Mouse (Mus musculus): ENCODE results near the gene Foxred1.

The Foxred1 gene

GRCm38 (mm10) chr9:35210542-35211474 lies at the start of gene Foxred1:
Gene Foxred1 (minus strand): TSS chr9:35211055.
- DNase-seq, result peak; percentile 99

- DNase-seq, result no peak
These were observed 46.5 kb upstream of the Foxred1 start for GRCm38 (mm10) chr9:35257365-35257764.

GRCm38 (mm10) chr9:35249476-35249875 lies 38.6 kb upstream of the Foxred1 start:
- DNase-seq, result no peak

GRCm38 (mm10) chr9:35247405-35247804 lies 36.5 kb upstream of the Foxred1 start:
- DNase-seq, result no peak

GRCm38 (mm10) chr9:35239734-35240133 lies 28.9 kb upstream of the Foxred1 start:
- no peak for DNase-seq

GRCm38 (mm10) chr9:35238915-35239571 lies 28.2 kb upstream of the Foxred1 start:
- DNase-seq, result no peak

GRCm38 (mm10) chr9:35238371-35238770 lies 27.5 kb upstream of the Foxred1 start:
- DNase-seq, result no peak

GRCm38 (mm10) chr9:35235996-35236395 lies 25.1 kb upstream of the Foxred1 start:
- no peak for DNase-seq

- no peak for DNase-seq
These were observed 17.8 kb upstream of the Foxred1 start for GRCm38 (mm10) chr9:35228671-35229070.

- DNase-seq, result no peak
These were observed 12.6 kb upstream of the Foxred1 start for GRCm38 (mm10) chr9:35223466-35223865.

GRCm38 (mm10) chr9:35217963-35218362 lies 7.1 kb upstream of the Foxred1 start:
- no peak for DNase-seq

- peak; percentile 21 to 35 for DNase-seq
These were observed 987 bp upstream of the Foxred1 start for GRCm38 (mm10) chr9:35211573-35212511.

- peak in 1 of 2 experiments; percentile 18 for DNase-seq
These were observed 6.4 kb downstream of the Foxred1 start for GRCm38 (mm10) chr9:35204421-35204820.

GRCm38 (mm10) chr9:35203536-35203935 lies 7.3 kb downstream of the Foxred1 start:
- DNase-seq, result no peak

GRCm38 (mm10) chr9:35200529-35201060 lies 10.3 kb downstream of the Foxred1 start:
- no peak for DNase-seq

GRCm38 (mm10) chr9:35199772-35200471 lies 10.9 kb downstream of the Foxred1 start, which contains the start of the genes Srpr and Tirap:
Gene Srpr (plus strand): TSS chr9:35200175.
Gene Tirap (minus strand): TSS chr9:35200291.
- DNase-seq, result peak; percentile 93 to 96

GRCm38 (mm10) chr9:35198945-35199771 lies 11.7 kb downstream of the Foxred1 start:
- DNase-seq, result no peak

- no peak for DNase-seq
These were observed 12.5 kb downstream of the Foxred1 start for GRCm38 (mm10) chr9:35198351-35198750.

- DNase-seq, result no peak
These were observed 13.2 kb downstream of the Foxred1 start for GRCm38 (mm10) chr9:35197625-35198024.

- no peak for DNase-seq
These were observed 16.8 kb downstream of the Foxred1 start for GRCm38 (mm10) chr9:35194048-35194447.

Data from cerebellum, postnatal 14 days (tissue).